Mouse (Mus musculus): ENCODE measurements at regions not wholly inside any gene's neighbourhood (a gene's known extent, or its start where the extent isn't known, plus 50 kb on each side); places are given as distances from the start of the nearest gene placed in this dataset.

DNA sequence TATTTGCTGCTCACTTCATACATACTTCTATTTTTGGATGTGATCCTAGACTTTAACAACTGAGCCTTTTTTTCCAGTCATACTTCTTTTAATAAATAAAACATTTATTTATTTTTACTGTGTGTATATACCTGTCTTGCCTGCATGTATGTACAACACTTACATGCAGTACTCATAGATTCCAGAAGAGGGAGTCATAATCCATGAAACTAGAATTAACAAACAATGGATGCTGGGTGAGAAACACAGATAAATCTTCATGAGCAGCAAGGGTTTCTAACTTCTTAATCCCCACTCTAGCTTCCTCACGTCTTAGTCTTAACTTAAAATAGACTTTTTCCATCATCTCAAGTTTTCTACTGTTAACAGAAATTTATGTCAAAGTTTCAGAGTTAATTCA, 1253.7 kb upstream of the Nr2f1 start:
- no peak for DNase-seq

DNA sequence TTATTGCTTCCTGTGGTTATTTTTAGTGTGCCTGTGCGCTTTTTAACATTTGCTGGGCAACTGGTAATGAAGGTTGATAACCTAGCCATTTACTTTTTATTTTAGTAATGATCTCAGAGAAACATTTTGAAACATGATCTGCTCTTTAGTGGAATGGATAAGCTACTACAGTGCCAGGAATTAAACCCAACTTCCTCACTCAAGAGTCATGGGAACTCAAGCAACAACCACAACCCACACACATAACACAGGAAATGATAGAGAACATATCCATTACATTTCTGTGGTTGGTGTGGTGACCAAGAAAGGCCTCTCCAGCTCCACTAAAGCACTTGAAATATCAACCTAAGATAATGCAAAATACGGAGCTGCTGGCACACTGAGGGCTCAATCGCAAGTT, 1243.6 kb upstream of the Nr2f1 start:
- DNase-seq = no peak

DNA sequence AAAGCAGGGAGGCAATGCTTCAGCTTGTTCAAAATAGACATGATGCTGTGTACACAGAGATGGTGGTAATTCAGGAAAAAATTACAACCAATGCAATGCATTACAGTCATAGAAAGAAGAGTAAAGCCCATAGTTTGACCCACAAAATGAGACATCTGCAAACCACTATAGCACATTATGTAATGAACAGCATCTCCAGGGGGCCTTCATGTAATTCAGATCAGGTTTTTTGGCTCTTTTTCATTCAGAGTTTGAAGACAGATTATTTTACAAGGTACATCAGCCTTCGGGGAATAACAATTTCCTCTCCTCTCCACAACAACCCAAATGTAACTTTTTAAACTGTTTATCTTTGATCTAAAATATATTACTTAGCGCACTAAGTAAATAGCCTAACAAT, 1243.1 kb upstream of the Nr2f1 start:
- no peak for DNase-seq

DNA sequence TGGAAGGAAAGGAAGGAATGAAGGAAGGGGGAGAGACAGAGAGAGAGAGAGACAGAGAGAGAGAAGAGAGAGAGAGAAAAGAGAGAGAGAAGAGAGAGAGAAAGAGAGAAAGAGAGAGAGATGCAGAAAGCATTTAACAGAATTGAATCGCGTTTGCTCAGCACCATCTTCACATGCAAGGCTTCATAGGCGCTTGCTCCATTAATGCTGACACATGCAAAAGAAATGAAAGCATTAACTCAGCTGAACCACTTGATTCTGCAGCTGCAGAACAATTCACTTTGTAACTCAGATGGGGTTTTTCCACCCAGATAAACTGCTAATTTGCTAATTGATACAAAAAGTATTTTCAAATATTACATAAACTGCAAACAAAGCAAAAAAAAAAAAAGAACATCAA, 1231.9 kb upstream of the Nr2f1 start:
- no peak for DNase-seq

DNA sequence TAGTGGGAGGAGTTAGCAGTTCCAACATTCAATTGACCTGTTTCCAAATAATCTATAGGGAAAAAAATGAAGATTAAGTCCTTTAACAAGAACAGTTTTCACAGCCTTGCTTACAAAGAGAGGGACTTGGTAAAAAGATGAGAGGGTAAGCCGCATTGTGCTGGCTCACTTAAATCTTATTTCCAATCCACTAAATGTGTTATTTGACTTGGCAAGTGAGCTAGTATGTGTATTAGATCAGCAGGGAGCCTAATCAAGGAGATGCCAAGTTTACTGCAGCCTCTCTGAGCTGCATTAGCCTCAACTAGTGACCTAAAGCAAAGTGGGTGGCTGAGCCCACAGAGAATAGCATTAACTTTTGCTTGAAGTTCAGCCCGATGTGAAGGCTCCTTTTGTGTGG, 1231.4 kb upstream of the Nr2f1 start:
- DNase-seq = no peak

DNA sequence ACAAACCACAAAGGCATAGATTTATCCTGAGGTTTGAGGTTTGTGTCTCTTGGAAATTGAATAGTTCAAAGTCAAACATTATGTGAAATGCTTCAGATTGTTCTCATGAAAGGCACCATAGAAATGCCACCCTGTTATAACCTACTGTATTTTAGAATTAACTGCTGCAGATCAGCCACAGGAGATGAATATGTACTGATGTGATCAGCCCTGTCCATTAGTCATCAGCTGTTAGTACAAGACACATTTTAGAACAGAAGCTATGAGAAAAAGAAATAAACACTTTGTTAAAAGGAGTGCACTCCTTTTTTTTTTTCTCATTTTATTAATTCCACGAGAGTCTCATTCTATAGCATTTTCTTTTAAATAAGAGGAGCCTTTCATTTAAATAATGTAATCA, 1231.0 kb upstream of the Nr2f1 start:
- DNase-seq = no peak

DNA sequence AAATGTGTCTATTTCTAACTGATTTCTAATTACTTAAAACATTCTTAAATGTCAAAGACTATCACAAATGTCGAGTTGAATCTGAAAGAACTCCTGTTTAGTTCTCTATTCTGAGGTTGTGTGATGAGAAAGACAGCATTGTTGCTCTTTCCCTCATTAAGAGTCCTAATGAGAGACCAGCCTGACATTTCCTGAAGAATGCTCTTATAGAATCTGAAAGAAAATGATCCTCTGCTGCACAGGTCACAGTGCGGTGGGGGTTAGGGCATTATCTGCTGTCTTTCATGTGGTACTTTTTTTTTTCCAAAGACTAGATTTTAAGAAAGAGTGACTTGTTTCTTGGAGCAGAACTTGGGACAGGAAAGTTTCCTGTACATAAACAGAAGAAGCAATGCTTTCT, 1218.3 kb upstream of the Nr2f1 start:
- DNase-seq = no peak

DNA sequence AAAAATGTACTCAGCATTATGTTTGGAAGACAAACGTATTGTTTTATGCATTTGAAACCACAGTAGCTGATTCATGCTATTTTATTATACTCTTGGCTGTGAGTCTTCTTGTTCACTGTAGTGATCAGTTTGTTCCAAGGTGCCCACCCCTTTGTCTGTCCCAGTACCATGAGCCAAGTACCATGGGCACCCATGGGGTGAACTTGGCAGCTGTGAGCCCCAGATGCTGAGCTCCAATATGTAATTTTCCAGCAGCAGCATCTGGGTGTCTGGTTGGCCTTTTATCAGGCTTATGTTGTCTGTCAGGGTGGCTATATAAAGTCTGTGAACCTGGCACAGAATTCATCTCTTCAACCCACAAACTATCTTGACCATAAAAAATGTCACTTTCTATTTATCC, 1200.5 kb upstream of the Nr2f1 start:
- DNase-seq = no peak

DNA sequence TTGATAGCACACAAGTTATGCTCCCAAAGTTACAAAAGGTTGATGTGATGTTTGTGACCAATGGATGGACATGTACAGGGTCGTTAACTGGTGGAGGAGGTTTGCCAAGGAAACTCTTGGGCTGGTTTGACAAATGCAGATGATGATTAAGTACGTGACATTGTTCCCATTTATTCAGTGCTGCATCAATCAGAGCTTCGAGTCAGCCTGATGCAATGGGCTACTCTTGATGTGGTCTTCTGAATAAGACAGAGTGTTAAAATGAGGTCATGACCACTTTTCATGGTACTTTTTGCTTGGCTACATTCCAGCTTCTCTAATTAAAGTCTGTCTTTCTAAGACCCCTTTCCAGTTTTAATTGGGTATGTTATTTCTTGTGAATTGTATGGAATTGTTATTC, 1194.4 kb upstream of the Nr2f1 start:
- DNase-seq = no peak

DNA sequence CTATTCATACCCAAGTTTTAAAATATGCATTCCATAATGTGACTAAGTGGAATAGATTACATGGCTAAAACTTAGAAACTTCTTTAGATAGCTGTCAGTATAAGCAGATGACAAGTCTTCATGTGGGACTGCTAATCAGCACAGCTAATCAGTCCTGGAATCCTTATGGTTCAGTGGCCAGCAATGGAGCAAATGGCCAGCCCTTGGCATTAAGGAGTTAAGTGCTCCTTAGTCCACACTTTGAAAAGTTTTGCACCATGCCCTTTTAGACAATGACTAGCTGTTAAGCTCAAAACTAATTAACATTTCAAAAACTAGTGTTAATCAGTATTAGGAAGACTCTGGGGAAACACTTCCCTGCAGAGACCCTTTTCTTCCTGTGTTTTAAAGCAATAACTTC, 1188.4 kb upstream of the Nr2f1 start:
- DNase-seq = no peak

DNA sequence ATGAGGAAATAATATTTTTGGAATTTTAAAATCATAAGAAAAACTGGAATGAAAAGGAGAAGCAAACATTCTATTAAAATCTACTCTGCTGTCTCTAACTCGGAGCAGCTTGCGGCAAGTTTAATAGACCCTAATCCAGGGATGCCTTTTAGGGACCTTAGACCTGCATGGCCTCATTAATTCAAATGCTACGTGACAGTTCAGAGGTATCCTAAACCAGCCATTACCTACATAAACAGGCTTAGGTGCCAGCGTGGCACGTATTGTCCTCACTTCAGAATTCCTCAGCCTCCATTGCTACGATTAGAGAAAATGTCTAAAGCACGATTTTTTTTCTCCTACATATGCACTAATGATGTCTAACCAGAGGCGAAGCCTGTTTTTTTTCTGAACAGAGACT, 1141.9 kb upstream of the Nr2f1 start:
- DNase-seq = no peak

DNA sequence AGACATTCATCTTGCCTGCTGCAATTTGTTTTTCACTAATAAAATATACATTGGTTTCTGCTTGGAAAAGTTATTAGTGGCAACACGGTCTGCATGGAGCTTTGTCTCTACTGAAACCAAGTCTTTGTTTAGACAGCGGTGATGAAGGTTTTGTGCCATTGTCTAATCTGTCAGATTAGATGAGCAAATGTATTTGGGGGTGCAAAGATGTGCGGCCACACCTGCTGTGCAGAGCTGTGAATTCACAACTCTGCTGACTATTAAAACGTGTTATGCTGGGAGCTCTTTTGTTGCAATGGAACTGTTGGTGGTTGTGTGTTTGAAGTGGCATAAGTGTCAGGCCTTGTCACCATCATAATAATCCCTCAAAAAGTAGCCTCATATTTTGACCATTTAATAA, 1140.9 kb upstream of the Nr2f1 start:
- DNase-seq = no peak

DNA sequence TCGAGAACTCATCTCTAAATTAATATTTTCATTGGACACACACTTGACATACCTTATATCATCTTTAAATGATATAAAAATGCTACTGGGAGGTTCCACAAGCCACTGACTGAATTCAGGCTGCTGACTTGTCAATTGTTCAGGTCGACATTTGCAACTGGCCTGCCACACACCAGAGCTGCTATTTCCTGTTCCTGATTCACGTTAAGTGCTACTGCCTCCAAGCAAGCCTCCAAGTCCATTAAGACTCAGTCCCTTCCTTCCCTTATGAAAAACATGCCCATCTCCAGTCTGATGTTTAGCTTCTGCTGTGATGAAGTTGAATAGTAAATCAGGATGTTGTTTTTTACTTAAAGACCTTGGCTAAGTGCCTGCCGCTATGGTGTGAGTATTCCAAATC, 1140.2 kb upstream of the Nr2f1 start:
- DNase-seq = no peak

DNA sequence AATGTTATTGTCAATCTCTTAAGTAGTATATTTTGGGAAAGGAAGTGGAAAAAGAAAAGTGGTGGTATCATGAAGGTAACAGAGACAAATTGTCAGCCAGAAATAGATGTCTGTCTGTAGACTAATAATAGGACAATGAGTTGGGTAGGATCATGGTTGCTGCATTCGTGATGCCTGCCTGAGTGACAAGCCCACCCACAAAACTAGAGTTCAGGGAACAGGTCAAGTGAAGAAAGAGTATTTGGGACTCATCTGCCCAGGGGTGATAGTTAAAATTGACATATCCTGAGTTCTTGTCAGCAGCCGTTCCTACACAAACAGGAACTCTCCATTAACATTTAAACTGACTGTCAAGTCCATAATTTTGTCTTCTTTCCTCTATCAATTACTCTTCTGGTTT, 1120.6 kb upstream of the Nr2f1 start:
- DNase-seq = no peak

DNA sequence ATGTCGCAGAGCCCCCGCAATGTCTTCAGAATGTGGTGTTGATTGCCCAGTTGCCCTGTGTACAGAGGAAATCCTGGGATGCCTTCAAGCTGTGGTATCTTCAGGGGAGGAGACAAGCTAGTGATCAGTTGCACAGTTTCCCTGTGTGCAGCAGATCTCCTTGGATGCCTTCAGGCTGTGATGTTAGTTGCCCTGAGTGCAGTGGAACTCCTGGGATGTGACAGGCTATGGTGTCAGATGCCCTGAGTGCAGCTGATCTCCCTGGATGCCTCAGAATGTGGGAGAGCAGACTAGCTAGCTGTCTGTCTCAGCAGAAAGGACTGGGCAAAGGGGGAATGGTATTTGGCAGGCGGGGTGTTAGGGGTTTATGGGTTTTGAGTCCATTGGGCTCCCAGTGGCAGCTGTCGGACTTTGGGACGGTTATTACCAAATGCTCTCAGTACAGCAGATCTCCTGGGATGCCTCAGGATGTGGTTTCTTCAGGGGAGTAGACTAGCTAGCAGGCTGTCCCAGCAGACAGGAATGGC, 1110.1 kb upstream of the Nr2f1 start:
- DNase-seq = no peak

DNA sequence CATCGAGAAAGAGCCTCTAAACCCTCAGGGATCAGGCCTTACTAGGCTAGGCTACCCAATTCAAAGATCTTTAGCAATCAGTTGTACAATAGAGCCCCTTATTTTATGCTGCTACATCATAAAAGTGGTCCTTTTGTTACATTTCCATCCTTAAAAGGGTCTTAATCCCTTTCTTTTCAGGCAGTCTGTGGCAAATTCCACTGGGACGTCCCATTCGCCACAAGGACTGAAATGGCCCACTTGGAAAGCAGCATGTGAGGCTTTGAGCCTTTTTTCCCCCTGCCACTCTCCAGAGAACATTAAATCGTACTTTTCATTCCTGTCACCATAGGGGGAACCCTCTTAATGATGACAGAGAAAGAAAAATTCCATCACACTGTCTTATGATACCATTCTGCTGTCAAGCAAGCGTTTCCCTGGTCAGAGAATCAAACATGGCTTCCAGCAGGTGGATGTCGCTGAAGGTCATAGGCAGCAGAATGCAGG, 1097.7 kb upstream of the Nr2f1 start:
- DNase-seq = no peak

DNA sequence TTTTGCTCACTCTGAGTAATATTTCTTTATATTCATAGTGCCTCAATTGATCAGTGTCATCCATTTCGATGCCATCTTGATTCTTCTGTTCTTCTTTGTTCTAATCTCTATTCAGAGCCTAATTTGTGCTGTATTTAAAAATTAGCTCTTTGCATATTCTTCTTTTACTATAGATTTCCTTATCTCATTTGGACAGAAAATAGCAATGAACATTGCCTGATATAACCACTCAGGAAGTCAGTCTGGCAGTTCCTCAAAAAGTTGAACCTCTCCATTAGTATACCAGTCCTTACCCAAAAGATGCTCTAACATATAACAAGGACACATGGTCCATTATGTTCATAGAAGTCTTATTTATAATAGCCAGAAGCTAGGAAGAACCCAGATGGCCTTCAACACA, 1088.5 kb upstream of the Nr2f1 start:
- no peak for DNase-seq

DNA sequence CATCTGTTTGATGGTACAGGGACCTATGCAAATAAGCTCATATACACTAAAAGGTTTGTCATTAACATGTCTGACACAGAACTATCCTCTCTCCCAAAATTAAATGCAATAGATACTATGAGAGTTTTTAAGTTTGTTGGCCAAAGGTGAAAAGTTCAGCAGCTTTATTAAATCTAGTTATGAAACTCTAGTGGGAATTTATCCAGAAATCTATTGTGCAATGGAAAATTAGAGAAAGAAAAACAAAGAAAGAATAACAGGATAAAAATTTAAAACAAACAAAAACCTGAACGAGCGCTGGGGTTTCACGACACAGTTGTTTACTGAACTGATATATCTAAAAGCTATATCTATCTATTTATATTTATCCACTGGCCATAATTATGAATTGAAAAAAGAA, 1086.6 kb upstream of the Nr2f1 start:
- DNase-seq = no peak

DNA sequence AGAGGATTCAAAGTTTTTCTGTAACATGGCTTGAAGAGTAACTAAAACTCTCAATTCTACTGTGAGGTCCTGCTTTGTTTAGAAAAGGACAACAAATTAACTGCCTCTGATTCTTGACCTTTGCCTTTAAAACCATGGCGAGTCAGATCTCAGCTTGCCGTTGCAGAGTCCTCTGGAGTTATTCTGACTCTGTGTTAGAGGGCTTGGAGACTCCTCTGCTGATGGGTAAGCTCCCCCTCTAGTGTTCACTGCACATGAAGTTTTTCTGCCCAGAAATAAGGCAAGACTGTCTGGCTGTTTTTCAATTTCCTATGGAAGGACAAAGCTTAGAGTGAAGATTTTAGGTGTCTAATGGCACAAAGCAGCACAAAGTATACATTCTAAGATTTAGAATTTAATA, 1085.9 kb upstream of the Nr2f1 start:
- DNase-seq = peak; percentile 30

DNA sequence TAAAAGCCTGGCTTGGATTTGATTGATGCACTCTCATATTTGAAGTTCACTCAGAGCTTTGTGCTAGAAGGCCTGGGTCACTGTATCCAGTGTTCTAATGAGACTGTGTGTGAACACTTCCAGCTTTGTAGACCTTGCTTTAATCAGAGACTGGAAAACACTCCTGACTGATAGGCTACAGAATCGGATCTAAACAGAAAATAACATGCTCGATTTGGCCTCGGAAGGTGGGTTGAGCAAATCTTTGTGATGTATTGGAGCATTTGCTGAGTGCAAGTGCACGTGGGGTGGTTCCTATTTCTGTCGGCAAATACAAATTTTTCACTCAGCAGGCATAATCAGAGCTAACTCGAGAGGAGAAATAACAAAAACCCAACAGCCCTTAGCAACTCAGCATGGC, 1078.2 kb upstream of the Nr2f1 start:
- no peak for DNase-seq

DNA sequence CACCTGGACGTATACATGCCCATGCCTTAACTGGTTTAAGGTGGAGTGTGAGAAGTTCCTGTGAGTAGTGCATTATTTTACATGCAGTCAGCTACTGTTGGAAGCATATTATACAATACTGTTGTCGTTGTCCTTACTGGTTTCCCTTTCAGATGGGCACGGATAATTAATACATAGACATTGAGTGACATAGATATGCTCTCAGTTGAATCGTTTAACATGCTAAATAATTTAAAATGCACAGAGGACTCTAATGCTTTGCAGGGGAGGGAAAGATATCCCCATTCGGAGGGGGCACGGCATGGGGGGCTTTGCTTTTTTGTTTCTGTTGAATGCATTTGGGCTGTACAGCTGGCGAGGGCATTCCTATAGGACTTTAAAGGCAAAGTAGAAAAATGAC, 1077.8 kb upstream of the Nr2f1 start:
- DNase-seq = no peak

DNA sequence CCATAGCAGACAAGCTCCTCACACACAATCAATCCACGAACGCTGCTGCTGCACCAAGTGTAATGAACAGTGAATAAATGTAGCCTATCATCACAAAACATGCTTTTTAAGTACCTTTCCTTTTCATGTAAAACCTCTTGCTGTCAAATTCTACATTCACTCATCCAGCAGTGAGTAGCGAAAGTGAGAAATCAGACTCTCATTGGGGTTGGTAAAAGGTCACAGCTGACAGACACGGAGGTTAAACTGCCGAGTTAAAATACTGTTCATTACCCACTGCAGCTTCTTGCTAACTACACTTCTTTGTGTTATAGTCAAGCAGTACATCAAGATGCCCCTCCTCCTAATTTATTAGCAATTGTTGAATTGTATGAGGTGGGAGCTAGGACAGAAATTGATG, 1055.8 kb upstream of the Nr2f1 start:
- DNase-seq = no peak

DNA sequence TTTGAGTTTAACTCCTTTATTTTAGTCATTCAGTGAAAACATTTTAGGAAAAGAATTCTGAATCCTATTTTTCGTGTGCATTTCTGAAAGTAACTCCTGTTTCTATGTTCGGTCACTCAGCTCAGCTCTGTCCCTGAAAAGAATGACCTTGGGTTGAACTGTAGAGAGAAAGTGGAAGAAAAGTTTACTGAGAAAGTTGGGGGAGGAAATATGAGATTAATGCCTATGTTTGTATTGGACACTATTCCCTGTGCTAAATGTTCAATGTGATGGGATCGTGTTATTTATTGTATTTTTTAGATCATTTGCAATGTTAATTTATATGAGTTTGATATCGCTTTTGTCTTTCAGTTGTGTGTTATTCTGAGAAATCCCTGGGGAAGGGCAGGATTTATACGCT, 1052.8 kb upstream of the Nr2f1 start:
- no peak for DNase-seq

DNA sequence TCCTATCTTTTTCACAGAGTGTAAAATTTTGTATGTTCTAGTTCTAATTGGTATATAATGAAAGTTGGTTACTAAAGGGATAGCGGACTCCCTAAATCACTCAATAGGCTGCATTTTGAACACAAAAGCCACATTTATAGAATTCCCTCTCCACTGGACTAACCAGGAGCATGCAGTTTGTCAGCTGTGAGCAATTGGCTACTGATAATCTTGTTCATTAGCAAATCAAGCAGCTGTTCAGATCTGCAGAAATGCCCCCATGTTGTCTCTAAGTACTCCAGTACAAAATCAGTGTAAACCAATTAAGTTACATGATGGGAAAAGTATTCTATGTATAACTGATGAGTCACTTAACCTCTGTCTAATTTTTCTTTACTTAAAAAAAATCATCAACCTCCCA, 1051.7 kb upstream of the Nr2f1 start:
- DNase-seq = no peak

All from kidney, postnatal 14 days (tissue).